Mouse (Mus musculus): ENCODE measurements around the gene Dpyd.

Dpyd gene

DNA sequence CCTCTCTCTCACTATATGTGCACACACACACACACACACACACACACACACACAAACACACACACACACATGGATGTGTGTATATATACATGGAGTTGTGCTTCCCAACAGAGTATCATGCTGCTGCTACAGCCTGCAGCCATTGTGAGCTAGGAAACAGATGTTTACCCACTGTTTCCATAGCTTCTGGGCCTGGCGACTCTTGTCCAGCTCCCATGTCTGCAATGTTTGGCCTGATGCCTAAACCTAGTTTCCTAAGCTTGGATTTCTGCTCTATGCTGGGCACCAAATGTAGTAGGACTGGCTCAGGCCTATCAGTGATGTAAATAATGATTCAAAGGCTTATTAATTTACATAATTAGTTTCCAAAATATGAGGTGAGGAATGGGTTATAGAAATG lies 524.7 kb downstream of the Dpyd start:
- in situ Hi-C loops (cut with MseI, MboI) = no loop called here

DNA sequence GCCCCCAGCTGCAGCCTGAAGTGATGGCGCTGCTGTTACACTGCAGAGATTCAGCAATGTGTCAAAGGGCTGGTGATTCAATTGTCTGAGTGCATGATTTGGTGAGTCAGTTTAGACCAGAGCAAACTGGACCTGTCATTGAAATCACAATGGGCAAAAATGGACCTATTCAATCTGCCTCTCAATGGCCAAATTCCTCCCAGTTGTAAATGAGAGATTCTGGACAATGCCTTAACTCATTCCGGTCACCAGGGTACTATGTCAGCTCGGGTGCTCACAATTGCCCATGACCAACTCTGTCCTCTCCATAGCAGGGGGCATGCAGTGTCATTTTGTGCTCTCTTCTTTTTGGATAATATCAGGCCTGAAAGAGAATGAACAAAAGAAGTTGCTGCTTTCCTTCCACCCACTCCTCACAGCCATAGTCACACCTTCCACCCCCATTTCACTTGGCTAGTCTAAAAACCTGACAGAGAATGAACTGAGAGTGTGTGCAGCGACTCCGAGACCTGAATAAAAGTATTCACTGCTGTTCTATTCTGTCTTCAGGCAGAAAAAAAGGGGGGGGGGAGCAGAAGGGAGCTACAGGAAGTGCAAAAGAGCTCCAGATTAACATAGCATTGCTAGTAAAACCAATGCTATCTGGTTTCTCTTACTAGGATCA lies 533.4 kb downstream of the Dpyd start:
- in situ Hi-C loops (cut with MseI, MboI) = no loop called here

DNA sequence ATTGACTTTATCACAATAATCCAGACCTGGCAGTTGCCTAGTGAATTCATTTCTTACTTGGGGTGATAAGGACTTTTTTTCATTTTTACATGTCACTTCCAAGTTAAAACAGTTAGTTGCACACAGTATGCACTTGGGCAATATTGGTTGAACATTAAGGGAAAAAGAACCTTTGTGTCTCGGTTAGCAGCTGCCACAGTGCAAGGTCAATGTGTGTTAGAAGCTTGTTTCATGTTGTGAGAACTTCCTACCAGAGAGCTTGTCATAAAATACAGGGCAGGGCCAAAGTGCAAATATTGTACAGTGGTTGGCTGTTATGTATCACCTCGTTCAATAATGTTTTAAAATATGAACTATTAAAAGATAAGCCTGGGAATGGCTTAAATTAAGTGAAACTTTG lies 564.1 kb downstream of the Dpyd start:
- in situ Hi-C loops (cut with MseI, MboI) = no loop called here

DNA sequence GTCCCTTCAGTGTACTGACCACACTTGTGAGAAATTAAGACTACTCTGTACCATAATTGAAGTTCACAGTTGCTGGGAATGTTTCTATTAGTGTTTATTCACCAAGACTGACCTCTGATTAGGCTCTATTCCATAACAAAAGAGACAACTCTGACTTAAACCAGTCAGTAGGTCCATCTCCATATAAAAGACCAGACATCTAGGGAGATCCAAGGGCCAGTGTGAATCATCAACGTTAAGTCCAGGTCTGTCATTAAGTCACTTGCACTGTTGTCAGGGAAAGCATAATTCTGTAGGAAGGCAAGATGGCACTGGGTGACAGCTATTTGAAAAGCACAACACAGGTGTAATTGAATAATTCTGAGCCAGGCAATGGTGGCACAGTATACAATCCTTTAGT lies 566.1 kb downstream of the Dpyd start:
- in situ Hi-C loops (cut with MseI, MboI) = no loop called here

DNA sequence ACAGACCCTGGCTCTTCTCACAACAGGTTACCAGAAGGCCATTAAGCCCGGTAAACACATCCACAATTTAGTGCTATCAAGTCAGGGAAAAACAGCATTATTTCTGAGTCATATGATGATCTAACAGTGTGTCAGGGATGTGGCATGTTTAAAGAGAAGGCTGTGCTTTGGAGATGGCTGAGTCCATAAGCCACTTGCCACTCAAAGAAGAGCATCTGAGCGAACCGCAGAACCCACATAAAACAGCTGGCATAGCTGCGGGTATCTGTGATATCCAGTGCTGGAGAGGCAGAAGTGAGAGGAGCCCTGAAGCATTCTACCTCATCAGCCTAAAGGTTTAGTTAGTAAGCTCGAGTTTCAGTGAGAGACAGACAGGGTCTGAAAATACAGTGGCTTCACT lies 581.1 kb downstream of the Dpyd start:
- in situ Hi-C loops (cut with MseI, MboI) = no loop called here

DNA sequence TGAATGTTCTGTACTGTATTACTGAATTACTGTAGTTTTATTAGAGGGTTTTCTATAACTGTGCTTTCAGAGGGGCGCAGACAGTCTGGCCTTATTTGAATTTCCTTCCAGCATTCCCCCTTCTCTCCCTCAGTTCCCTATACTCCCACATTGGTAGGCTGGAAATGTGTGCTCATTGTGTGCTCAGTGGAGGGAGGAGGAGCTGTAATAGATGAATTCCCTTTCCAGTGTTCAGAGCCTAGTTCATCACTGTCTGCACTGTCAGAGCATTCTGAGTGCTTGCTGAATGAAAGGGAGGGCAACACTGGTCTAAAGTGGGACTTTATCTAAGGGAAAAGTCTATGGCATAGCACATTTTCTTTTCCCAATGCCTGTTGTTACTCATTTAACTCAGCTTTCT lies 582.9 kb downstream of the Dpyd start:
- in situ Hi-C loops (cut with MseI, MboI) = no loop called here

DNA sequence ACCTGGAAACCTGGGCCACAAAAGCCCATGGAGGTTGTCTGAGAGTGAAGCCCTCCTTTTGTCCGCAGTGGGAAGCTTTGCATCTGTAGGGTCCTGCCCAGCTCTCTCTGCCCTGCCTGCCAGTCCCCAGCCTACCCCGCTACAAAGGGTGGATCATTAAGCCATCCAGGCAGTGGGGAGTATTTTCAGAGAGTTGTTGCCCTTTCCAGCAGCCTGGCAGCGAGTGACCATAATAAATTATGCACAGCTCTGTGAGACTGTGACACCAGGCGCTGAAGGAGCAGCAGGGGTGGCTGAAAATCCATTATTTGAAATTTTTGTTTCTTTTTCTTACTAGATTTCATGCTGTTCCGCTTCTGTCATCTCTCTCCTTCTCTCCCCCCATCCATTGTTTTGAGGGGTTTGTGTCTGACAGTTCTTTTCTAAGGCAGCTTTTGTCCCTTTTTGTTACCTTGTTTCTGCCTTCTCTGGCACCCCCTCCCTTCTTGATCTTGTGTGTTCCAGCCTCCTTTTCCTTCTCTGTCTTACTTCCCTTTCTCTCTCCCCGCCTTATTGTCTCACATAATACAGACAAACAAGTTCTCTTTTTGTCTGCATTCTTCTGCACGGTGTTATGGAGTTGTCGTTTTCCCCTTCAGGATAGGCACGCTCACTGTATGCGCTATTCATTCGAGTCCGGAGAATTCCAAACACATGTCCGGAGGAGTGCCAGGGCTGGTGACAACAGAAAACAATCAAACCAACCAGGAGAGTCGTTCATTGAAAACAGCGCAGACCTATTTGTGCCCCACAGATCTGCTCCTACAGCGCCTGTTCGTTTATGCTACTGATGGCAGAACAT lies 592.9 kb downstream of the Dpyd start:
- in situ Hi-C loops (cut with MseI, MboI) = no loop called here

DNA sequence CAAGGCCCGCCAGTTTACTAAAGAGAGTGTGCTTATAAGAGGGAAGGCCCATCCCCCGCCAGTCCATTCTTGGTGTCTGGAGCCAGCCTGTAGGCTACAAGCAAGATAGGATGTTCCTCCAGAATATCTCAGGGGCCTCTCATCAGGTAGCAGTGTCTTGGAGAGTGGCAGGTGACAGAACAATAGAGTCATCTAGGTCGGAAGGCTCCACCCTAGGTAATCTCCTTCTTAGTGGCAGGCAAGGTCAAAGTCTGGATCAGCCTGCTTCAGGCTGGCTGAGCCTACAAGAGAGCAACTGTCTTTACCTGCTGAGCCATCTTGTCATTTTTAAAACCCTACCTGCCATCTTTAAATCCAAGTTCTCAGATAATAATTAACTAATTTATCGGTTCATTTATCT lies 596.7 kb downstream of the Dpyd start:
- in situ Hi-C loops (cut with MseI, MboI) = no loop called here

DNA sequence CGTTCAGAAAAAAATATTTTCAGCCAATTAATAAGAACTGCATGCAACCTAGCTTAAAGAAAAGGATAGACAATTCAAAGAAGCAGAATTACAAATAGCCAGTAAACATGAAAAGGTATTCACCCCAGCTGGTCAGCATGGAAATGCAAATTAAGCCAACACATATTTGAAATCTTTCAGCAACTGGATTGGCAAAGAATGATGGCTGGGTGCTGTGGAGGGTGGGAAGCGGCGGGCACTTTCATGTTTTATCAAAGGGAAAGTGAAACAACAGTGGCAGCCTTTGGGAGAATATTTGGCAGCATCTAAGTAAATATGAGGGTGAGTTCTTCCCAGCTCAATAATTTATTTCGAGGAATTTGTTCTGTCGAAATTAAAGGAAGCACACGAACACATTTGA lies 603.8 kb downstream of the Dpyd start:
- in situ Hi-C loops (cut with MseI, MboI) = no loop called here

DNA sequence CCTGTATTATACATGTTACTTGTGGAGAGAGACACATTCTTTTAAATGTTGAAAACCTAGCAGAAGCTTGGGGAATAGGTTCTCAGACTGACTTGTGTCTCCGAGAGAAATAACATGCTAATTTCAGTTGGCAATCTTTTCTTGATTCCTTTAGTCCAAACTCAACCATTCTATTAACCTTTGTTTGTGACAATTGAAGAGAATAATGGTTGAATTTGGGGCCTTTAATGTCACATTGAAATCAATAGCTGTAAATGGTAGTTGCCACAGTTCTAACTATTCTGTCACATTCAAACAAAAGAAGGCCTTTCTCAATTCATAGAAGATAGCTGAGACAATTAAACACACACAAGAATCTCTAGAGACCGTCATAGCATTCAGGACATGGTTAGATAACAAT lies 606.2 kb downstream of the Dpyd start:
- in situ Hi-C loops (cut with MseI, MboI) = no loop called here

DNA sequence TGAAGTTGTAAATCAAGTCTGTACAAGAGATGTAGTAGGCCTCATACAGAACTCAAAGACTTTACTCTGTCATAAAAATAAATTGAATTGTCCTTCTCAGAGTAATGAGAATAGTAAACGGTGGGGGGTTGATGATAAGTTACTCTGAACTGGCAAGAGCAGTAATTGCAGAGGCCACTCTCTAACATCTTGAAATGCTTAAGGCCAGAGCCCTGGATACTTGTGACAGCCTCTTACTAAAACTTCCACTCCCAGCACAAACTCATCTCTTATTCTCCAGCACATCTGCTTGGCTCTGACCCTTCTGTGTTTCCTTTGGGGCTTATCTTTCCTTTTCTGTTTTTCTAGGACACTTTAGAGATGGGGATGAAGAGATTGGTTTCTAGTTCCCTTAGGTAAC lies 606.7 kb downstream of the Dpyd start:
- in situ Hi-C loops (cut with MseI, MboI) = no loop called here

DNA sequence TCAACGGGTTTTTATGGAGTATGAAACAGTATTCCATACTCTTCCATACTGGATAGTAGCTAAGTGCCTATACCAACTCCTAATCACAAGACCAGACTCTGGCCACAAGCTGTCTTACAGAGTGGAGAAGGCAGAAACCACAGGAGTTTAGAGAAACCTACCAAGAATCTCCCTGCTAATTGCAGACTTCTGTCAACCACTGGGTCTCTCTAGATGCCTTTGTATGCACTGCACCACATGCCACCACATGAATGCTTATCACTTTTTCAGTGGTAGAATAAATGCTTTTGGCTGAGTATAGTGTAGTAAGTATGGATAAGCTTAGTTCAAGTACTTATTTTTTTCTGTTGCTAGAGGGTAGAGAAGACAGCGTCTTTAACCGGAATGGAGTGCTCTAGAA lies 621.3 kb downstream of the Dpyd start:
- in situ Hi-C loops (cut with MseI, MboI) = no loop called here

DNA sequence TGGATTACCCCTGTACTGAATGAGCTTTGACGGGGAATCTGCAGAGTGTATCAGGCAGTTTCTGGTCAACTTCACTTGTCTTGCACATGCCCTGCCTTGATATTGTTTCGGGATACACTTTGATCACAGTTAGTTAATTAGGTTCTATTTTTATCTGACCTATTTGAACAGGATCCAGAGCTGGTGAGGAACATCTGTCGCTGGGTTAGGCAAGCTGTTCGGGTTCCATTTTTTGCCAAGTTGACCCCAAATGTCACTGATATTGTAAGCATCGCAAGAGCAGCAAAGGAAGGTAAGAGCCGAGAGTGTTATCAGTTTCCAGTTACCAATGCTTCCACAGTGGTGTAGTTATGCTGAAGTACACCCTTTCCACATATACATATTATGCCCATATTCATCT lies 632.1 kb downstream of the Dpyd start:
- in situ Hi-C loops (cut with MseI, MboI) = no loop called here

DNA sequence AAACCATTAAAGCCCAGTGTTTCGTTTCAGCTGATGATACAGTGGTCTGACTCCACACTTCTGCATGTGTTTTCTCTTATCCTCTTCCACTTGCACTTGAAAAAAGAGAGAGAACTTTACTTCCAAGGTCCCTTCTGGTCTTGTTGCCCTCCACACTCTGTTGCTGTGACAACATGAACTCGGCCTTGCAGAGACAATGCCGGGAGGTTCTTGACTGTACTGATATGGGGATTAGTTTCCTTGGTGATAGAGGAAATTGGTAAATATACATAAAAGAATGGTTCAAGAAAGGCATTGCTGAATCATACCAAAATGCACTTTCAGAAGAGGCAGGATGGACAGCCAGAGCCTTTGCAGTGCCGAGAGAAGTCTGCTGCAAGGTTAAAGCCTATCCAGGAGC lies 633.7 kb downstream of the Dpyd start:
- in situ Hi-C loops (cut with MseI, MboI) = no loop called here

DNA sequence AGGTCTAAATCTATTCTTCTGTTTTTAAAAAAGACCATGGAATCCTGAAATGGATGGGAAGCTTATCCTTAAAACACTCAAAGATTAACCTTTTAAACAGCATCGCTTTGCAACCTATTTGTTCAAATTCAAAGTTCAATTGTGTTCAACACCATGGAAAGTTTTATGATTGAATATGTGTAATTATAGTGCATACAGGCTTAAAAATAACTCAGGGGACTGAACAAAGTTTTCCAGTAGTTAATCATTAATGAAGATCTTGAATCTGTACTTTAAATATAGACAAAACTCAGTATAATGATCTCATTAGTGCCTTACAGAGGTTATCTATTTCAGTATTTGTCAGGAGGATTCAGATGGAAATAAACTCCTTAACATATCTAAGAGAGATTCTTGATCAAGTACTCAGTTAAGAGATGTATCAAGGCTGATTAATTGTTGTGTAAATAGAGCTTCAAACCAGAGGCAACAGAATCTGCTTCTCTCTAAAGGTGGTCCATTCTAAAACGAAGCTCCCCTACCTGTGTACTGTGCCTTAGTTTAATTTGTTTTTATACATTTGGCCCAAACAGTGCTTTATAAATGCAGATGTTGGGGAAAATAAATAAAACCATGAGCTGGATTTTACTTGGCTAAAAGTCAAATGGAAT lies 659.0 kb downstream of the Dpyd start:
- in situ Hi-C loops (cut with MseI, MboI) = no loop called here

DNA sequence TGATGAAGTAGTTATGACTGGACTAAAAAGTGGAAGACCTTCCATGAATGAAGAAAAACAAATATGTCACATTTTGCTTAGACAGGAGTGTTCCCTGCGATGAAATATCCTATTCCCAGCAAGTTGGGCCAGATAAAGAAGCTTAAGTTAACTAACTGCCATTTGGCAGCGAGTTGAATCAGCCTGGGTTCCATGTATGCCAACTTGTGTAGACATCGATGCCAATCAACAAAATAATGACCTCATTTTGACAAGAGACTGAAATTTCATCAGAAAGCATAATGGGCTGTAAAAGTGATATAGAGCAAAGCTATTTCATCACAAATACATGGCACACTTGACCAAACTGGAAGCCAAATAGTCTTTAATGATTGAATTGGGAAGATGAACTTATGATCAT lies 681.3 kb downstream of the Dpyd start:
- in situ Hi-C loops (cut with MseI, MboI) = no loop called here

DNA sequence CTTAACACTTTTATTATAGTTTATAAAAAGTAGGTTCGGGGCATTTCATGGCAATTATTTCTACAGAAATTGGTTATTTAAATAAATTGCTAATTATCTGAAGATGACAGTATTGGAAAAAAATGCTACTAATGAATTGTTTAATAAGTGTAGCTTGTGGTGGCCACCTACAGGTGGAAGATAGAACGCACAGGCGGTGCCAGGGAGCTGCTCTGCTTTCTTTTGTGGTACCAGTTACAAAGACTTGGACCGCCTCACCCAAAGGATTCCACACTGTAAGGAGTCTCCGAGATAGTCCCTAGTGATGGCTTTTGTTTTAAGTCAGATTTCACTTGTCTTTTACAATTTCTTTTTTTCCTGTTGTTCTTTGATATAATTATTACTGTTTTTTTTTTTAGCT lies 694.6 kb downstream of the Dpyd start:
- in situ Hi-C loops (cut with MseI, MboI) = no loop called here

DNA sequence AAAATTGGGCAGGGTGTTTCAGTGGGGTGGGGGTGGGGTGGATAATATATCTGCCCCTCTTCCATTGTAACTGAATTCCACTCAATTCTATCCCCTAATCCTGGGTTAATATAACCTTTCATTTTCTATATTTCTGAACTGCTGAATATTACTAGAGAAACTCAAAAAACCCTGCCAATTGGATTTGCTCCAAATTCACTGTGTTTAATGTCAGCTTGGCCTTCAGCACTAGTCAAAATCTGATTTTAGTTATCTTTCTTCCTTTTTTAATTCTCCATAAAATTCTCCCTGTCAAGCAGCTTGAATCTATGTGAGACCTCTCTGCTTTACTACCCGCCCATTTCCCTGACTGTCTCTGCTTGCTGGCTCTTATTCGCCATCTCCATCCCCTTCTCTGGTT lies 713.3 kb downstream of the Dpyd start:
- in situ Hi-C loops (cut with MseI, MboI) = no loop called here

DNA sequence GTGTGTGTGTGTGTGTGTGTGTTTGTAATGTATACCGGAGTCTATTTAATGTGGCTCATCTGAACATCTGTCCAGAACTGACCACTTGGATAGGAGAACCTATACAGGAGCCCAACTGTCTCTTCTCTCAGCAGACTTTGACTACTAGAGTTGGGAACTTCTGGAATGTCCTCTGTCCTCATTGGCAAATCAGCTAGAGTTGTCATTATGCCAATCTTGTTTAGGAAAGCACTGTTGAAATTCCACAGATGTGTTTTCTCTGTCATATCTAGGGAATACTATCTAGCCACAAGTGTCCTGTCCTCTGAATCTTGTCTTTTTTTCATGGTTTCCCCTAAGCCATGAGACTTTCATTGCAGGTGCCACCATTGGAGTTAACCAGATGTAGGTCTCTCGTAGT lies 718.7 kb downstream of the Dpyd start:
- in situ Hi-C loops (cut with MseI, MboI) = no loop called here

DNA sequence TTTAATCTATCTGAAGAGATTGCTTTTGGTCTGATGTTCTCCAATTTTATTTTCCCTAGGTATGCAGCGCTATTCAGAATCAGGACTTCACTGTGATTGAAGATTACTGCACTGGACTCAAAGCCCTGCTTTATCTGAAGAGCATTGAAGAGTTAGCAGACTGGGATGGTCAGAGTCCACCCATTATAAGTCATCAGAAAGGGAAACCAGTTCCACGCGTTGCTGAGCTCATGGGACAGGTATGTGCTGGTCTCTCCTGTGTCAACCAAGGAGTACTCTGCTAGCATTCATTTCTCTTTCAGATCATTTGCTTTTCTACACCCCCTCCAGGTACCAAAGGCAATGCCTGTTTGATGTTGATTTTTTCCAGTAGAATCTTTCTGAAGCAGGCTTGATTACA lies 752.8 kb downstream of the Dpyd start:
- in situ Hi-C loops (cut with MseI, MboI) = no loop called here

DNA sequence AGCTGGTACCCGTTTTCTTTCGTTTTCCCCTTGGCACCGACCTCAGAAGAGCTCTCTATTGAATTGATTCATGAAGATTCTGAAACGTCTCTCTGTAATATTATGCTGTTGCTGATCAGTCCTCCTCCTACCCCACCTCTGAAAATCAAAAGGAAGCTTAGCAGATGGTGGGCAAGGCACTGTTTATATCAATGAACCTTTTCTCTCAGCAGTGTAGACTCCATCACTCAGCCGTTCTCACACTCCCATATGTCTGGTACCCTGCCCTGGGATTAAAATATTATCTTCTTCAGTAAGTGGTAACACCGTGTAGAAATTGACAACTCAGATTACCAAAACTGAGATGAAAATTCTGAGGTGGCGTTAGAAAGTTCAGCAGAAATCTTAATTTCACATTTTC lies 767.1 kb downstream of the Dpyd start:
- in situ Hi-C loops (cut with MseI, MboI) = no loop called here

DNA sequence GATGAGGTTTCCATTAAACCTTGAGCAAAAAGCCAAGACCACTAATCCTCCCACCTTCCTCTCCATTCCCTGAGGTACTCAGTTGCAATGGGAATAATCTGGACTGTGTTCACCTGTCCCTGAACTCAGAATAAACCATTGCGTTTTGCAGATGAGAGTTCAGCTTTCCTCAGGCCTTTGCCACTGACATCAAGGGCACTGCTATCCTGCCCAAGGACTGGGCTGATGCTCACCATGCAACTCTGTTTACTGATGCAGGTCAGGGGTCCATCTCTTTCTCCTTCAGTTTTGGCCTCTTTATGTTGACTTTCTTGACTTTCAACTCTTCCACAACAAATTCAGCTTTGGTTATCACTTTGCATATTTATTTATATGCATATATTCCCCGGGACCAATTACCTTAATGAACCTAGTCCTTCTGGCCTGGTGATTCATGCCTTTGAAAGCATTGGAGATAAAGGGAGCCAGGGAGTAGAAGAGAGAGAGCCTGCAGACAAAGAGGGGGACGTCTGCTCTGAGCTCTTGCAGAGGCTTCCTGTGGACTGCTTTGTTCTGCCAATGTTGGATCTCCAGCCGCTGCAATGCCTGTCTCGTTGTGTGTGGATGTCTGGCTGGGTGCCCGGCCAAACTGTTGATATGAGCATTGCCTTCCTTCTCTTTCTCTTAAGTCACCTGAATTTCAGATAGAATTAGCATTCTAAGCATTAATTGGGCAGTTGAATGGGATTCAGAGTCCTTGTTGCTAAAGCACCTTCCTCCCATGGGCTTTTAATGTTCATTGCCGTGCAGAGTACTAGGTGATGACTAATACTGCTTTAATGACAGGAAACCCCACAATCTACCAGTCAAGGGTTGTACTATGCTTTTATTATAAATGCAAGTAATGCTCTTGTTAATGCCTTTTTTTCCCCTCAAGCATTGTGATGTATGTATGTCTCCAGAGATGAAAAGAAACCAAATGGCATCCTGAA lies 771.7 kb downstream of the Dpyd start:
- in situ Hi-C loops (cut with MseI, MboI) = no loop called here
